Mouse (Mus musculus): ENCODE data around the gene Mboat2. TPM values are rescaled to one million over a fixed set of nuclear protein-coding genes. Genes with fewer than 3 reads are reported as not detected.

The Mboat2 gene
- total RNA-seq, 2 experiments from 2014 or later = 21.5 to 32.8 TPM

- no peak for DNase-seq
Measured at GRCm38 (mm10) chr12:25011733-25012367, 181.2 kb downstream of the Mboat2 start.

DNA sequence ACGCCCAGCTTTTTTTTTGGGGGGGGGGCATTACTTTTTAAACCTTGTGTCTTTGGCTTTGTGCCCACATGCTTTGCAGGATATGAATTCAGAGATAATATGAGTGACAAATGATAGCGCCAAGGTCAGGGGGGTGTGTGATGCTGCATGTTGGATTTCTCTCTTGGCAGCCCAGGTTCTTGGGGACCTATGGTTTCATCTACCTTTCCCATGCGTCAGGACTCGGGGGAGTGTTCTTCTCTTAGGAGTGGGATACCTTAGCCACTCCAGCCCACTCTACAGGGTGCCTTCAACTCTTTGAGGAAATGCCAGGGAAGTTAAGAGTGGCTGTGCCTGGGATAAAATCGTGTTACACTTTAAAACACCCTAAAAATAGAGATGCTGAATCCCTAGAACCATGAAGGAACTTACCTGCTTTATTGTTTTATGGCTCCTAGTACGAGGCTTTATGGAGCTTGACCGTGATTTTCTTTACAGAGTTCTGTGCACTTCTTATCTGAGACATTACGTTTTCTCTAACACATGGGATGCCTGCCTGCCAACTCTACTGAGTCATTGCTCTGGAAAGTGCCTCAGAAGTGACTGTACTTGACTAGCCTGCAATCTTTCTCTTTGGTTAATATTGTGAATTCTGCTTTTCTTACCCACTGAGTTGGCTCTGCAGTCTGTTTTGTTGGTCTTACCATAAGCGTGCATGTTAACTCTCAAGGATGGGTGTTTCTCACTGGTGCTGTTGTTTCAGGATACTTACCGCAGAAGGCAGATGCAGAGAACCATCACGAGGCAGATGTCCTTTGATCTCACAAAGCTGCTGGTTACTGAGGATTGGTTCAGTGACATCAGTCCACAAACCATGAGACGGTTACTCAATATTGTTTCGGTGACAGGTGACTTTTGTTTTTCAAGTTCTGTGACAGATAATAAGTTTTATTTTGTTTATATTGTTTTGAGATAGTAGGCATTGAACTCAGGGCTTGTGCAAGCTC is 182.2 kb downstream of the Mboat2 start:
- DNase-seq = peak; percentile 65 to 70

Other genes starting within 250 kb of the Mboat2 start
- gene Klf11, start 179.6 kb upstream of the Mboat2 start, total RNA-seq (2021) = 10 to 100 TPM; 12.8 to 14.2 TPM
- gene Cys1, start 149.1 kb upstream of the Mboat2 start, total RNA-seq (2021) = 1 to 10 TPM; 1.7 to 2.6 TPM
- 10 to 100 TPM; 17.3 to 23.5 TPM for gene Rrm2, start 122.6 kb upstream of the Mboat2 start, total RNA-seq (2021)
- gene Kidins220, start 144.0 kb downstream of the Mboat2 start, total RNA-seq (2021) = 10 to 100 TPM; 88.7 to 95.4 TPM